Comparison of ENCODE assay signal across 10 mouse cellular contexts in the genomic region with DNA sequence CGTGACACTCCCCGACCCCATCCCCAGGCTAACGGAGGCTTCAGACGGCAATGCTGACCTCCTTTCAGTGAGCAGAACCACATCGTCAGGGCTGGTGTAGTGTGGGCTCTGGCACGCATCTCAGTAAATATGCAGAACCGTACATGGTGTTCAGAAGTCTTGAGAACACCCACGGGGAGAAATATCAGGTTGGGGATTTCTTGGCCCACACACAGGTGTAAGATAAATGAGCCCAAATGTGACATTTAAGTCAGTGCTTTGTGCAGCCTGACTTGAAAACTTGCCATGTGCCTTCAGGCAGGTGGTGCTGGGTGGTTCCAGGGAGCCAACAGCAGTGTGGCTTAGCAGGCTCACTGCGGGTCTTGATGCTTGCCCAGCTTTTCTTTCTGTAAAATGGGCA. TPM values are rescaled to one million over a fixed set of nuclear protein-coding genes. Genes with fewer than 3 reads are reported as not detected.
A peak's percentile ranks its signal among the peaks of the same experiment; 100 is the strongest.
DNase-seq lines count a peak whose midpoint lies in the region.
"Had no signal": no experiment of that assay in that cellular context is flagged by ENCODE, and none has a peak within 500 bp of the region (broad histone marks: within the 10 kb centered on the region; RNA-seq: fewer than 3 reads in every experiment).

No protein-coding gene starts in this region.

- DNase-seq in frontal cortex, postnatal 36 days (ENCODE audit: low spot score in 2 of 2), result peak; percentile 34 to 52
- no peak for DNase-seq in frontal cortex, postnatal 25 days (ENCODE audit: low spot score in 2 of 2)
- peak; percentile 64 for DNase-seq in layer of hippocampus, adult 9-11 months
- no peak for DNase-seq in layer of hippocampus, postnatal 14 days (ENCODE audit: low spot score in 2 of 2)
- peak; percentile 16 to 22 for DNase-seq in cerebellum, postnatal 14 days
- peak; percentile 42 to 49 for DNase-seq in left cerebral cortex, postnatal 36 days (ENCODE audit: low spot score in 2 of 2)
- no peak for DNase-seq in ovary, postnatal 10 days (ENCODE audit: low spot score)
- DNase-seq: kidney, adult 11 months had no signal

- intact Hi-C loops in left cerebral cortex, postnatal 36 days (cut with DNase I), result no loop called here

RNA-seq across cellular contexts. Expression of gene Nt5dc3, which starts 31.2 kb away (rescaled TPM):
- total RNA-seq in layer of hippocampus, postnatal 14 days (2021), result 100 to 1,000 TPM; 125 to 134 TPM
- total RNA-seq in left cerebral cortex, postnatal 36 days (2021), result 10 to 100 TPM; 79.4 to 82.5 TPM

RNA-seq across cellular contexts. Expression of gene Gm49358, which starts 46.2 kb away (rescaled TPM):
- total RNA-seq in layer of hippocampus, postnatal 14 days (2021), result 10 to 100 TPM; 42.4 to 45.8 TPM
- total RNA-seq in left cerebral cortex, postnatal 36 days (2021), result 10 to 100 TPM; 19.2 to 24.9 TPM
- total RNA-seq: megakaryocyte-erythroid progenitor cell, adult 5-6 weeks; midbrain, postnatal 0 days had no signal

Comparison
In these comparisons a context has a peak if more than half of its experiments do, and no peak if none do; other contexts are left out.
1. DNase-seq: peak in frontal cortex, postnatal 36 days (2 of 2), layer of hippocampus, adult 9-11 months (single experiment), cerebellum, postnatal 14 days (2 of 2) and left cerebral cortex, postnatal 36 days (2 of 2); none in frontal cortex, postnatal 25 days (0 of 2), layer of hippocampus, postnatal 14 days (0 of 2) and ovary, postnatal 10 days (single experiment).